Mouse (Mus musculus) ES-E14 (cell line): Measurements from ENCODE around the gene B4galnt3. TPM values are rescaled to one million over a fixed set of nuclear protein-coding genes. Genes with fewer than 3 reads are reported as not detected.

Experiments
- DNase-seq: peaks from one replicate; pipeline ENCODE4 v3.0.0-alpha.2; 2013; ENCODE audit warnings: low read depth, low spot score
- H3K27ac ChIP-seq: 2 replicates; pipeline ENCODE4 v1.5.1; 2012; ENCODE audit warnings: low read depth, mild to moderate bottlenecking, low read length, moderate library complexity, mixed read lengths; ENCODE audit not compliant: poor library complexity, insufficient read depth, severe bottlenecking
- H3K36me3 ChIP-seq: 2 replicates; pipeline ENCODE4 v1.6.1; 2012; ENCODE audit warnings: mild to moderate bottlenecking, low read length, moderate library complexity, mixed read lengths; ENCODE audit not compliant: control insufficient read depth, poor library complexity, insufficient read depth, severe bottlenecking
- H3K4me1 ChIP-seq, 2 experiments: fragments of 150-350 bp in 1 of 2; sonication (generic) in 1 of 2; 2 replicates each; pipeline ENCODE4 v1.6.1; 2012; ENCODE audit warnings: low read length in 2 of 2, mild to moderate bottlenecking in 1 of 2, mixed read lengths in 1 of 2; ENCODE audit not compliant: control insufficient read depth in 2 of 2, insufficient read depth in 2 of 2, poor library complexity in 1 of 2
- H3K4me3 ChIP-seq, 2 experiments: fragments of 150-350 bp in 1 of 2; sonication (generic) in 1 of 2; 2 replicates each; pipeline ENCODE4 v1.5.1; 2012; ENCODE audit warnings: low read length in 2 of 2, low read depth in 1 of 2, mild to moderate bottlenecking in 1 of 2, mixed read lengths in 1 of 2; ENCODE audit not compliant: insufficient read depth in 1 of 2, poor library complexity in 1 of 2, severe bottlenecking in 1 of 2
- H3K9ac ChIP-seq: 2 replicates; pipeline ENCODE4 v1.6.1; 2012; ENCODE audit warnings: low read depth, mild to moderate bottlenecking, low read length, mixed read lengths; ENCODE audit not compliant: poor library complexity, insufficient read depth, severe bottlenecking
- H3K9me3 ChIP-seq: fragments of 150-350 bp; sonication (generic); 2 replicates; pipeline ENCODE4 v1.6.1; 2012; ENCODE audit warnings: low read depth, mild to moderate bottlenecking, low read length; ENCODE audit not compliant: control insufficient read depth, insufficient read depth
- CHD2 ChIP-seq: IDR thresholded peaks from 2 replicates; pipeline ENCODE4 v1.6.1; 2014; ENCODE audit warnings: mild to moderate bottlenecking, low read depth, low read length, inconsistent platforms
- HCFC1 ChIP-seq: IDR thresholded peaks from 2 replicates; pipeline ENCODE4 v1.6.1; 2012; ENCODE audit warnings: low read length, inconsistent platforms, borderline replicate concordance; ENCODE audit not compliant: insufficient read depth
- MAFK ChIP-seq: IDR thresholded peaks from 2 replicates; pipeline ENCODE4 v1.6.1; 2014; ENCODE audit warnings: mild to moderate bottlenecking, low read depth, low read length, inconsistent platforms; ENCODE audit not compliant: insufficient read depth
- ZC3H11A ChIP-seq: IDR thresholded peaks from 2 replicates; pipeline ENCODE4 v1.6.1; 2012; ENCODE audit warnings: low read depth, mild to moderate bottlenecking, inconsistent platforms, low read length, borderline replicate concordance
- ZNF384 ChIP-seq: IDR thresholded peaks from 2 replicates; pipeline ENCODE4 v1.6.1; 2012; ENCODE audit warnings: low read depth, low read length, inconsistent platforms
- in situ Hi-C, 2 experiments: fragments of 600-800 bp; cut with MboI; formaldehyde crosslinking; loops; one replicate each; pipeline ENCODE4 v1.15.1; 2025; ENCODE audit warnings: low sequenced_read_pairs in 2 of 2, inconsistent platforms in 1 of 2; ENCODE audit not compliant: unreplicated experiment in 2 of 2
- total RNA-seq: library from RNA; depleted of rRNA; stranded (reverse); fragments of 300-350 nt; gene quantifications from 2 replicates; pipeline ENCODE4 v1.2.3, GENCODE M21; 2012

The B4galnt3 gene
- total RNA-seq, 1 experiment = 34.1 TPM

GRCm38 (mm10) chr6:120288541-120288940 is 5.8 kb downstream of the B4galnt3 start:
- 0 out of 2 replicates have a peak overlapping the region, but pooled peaks have one; percentile 10 for H3K9ac ChIP-seq
- no peak overlapping the region for H3K4me3 ChIP-seq
- H3K9me3 ChIP-seq = no peaks in the 10 kb centered on the region
- no peaks in the 10 kb centered on the region; the same call in 1 of the 2 replicates for H3K36me3 ChIP-seq
- peak overlapping the region; percentile 24; the same call in 1 of the 2 replicates for H3K27ac ChIP-seq
- no peak for DNase-seq
- in situ Hi-C loops = no loop called here
- H3K4me1 ChIP-seq = peaks cover 18 to 25% of the 10 kb centered on the region in 2 experiments
- TF ChIP-seq HCFC1 = no peak
- no peak for TF ChIP-seq MAFK
- TF ChIP-seq ZNF384 = no peak
- no peak for TF ChIP-seq ZC3H11A
- no peak for TF ChIP-seq CHD2

GRCm38 (mm10) chr6:120287279-120287678 is 7.1 kb downstream of the B4galnt3 start:
- H3K9ac ChIP-seq = no peak overlapping the region
- in situ Hi-C loops = no loop called here
- TF ChIP-seq ZC3H11A (no peak), CHD2 (no peak), MAFK (no peak)

GRCm38 (mm10) chr6:120276874-120277449 is 17.4 kb downstream of the B4galnt3 start:
- Histone ChIP-seq H3K9ac (no peak overlapping the region), H3K36me3 (no peaks in the 10 kb centered on the region; the same call in 1 of the 2 replicates), H3K9me3 (no peaks in the 10 kb centered on the region), H3K4me3 (no peak overlapping the region), H3K4me1 (peaks cover 9 to 24% of the 10 kb centered on the region in 2 experiments), H3K27ac (no peak overlapping the region)
- in situ Hi-C loops = no loop called here
- TF ChIP-seq HCFC1 = no peak
- TF ChIP-seq ZNF384 = no peak
- no peak for TF ChIP-seq CHD2
- no peak for TF ChIP-seq MAFK
- TF ChIP-seq ZC3H11A = no peak
- no peak for DNase-seq

More at GRCm38 (mm10) chr6:120287279-120287678, 7.1 kb downstream of the B4galnt3 start:
- Histone ChIP-seq H3K4me1 (peaks cover 16 to 22% of the 10 kb centered on the region in 2 experiments), H3K9me3 (no peaks in the 10 kb centered on the region), H3K4me3 (no peak overlapping the region), H3K27ac (no peak overlapping the region), H3K36me3 (no peaks in the 10 kb centered on the region; the same call in 1 of the 2 replicates)
- DNase-seq = no peak

- no peak overlapping the region for H3K4me3 ChIP-seq
- no peaks in the 10 kb centered on the region for H3K9me3 ChIP-seq
- H3K27ac ChIP-seq = no peak overlapping the region
- TF ChIP-seq HCFC1 (no peak), MAFK (no peak), ZC3H11A (no peak), CHD2 (no peak), ZNF384 (no peak)
- H3K9ac ChIP-seq = no peak overlapping the region
- peaks cover 9 to 24% of the 10 kb centered on the region in 2 experiments for H3K4me1 ChIP-seq
- in situ Hi-C loops = no loop called here
- no peak for DNase-seq
- H3K36me3 ChIP-seq = no peaks in the 10 kb centered on the region
Observed at GRCm38 (mm10) chr6:120275301-120275700, 19.1 kb downstream of the B4galnt3 start.

DNA sequence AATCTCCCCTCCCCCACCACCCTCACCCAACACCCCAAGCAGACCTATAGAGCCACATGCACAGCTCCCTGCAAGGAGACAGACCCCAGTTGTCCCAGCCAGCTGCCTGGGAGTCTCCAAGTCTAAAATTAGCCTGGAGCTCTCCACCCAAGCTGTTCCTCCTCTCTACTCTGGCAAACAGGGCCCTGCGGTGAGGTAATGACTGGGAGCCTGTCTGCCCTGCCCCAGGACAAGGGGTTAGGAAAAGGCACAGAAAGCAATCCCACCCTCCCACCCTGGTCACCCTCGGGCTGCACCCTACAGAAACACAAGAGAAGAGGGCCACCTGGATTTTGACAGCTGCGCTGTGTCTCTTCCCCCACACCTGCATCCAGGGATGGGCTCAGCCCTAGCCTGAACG is 19.5 kb downstream of the B4galnt3 start:
- in situ Hi-C loops = no loop called here
- Histone ChIP-seq H3K27ac (peak overlapping the region; percentile 24; the same call in 1 of the 2 replicates), H3K4me1 (peaks cover 9 to 22% of the 10 kb centered on the region in 2 experiments), H3K9me3 (no peaks in the 10 kb centered on the region), H3K4me3 (no peak overlapping the region), H3K9ac (no peak overlapping the region), H3K36me3 (no peaks in the 10 kb centered on the region)
- no peak for TF ChIP-seq HCFC1
- TF ChIP-seq ZNF384 = no peak
- no peak for DNase-seq
